In genomic region chr6:97209201-97209600, GRCm38 (mm10) we compare ENCODE assay signal across 21 mouse cellular contexts. TPM values are rescaled to one million over a fixed set of nuclear protein-coding genes. Genes with fewer than 3 reads are reported as not detected.
A peak's percentile ranks its signal among the peaks of the same experiment; 100 is the strongest.
DNase-seq lines count a peak whose midpoint lies in the region; ATAC-seq and TF ChIP-seq lines count a peak whose summit lies in the region.
"Had no signal": no experiment of that assay in that cellular context is flagged by ENCODE, and none has a peak within 500 bp of the region (broad histone marks: within the 10 kb centered on the region; RNA-seq: fewer than 3 reads in every experiment).

No protein-coding gene starts in this region.

- H3K27ac ChIP-seq in liver, embryonic 14.5 days, result no peak overlapping the region
- no peak overlapping the region for H3K27ac ChIP-seq in CH12.LX (ENCODE audit: insufficient read depth, low read depth)
- no peak overlapping the region for H3K27ac ChIP-seq in stomach, postnatal 0 days (replicated peaks)
- H3K27ac ChIP-seq: forebrain, embryonic 13.5 days; limb, embryonic 13.5 days; neural tube, embryonic 12.5 days had no signal

- H3K4me3 ChIP-seq in liver, embryonic 14.5 days (ENCODE audit: insufficient read depth in 1 of 2, low read depth in 2 of 2, low read length in 2 of 2), result no peak overlapping the region
- H3K4me3 ChIP-seq in CH12.LX (replicated peaks in 1 of 3; ENCODE audit: low read depth in 2 of 3, low read length in 2 of 3, poor library complexity in 1 of 3), result no peak overlapping the region
- no peak overlapping the region for H3K4me3 ChIP-seq in stomach, postnatal 0 days (ENCODE audit: low read depth, low read length)
- H3K4me3 ChIP-seq: embryonic facial prominence, embryonic 15.5 days; forebrain, embryonic 13.5 days; limb, embryonic 13.5 days; neural tube, embryonic 12.5 days had no signal

- no peak for ATAC-seq in liver, embryonic 14.5 days (ENCODE audit: insufficient read depth)
- ATAC-seq in stomach, postnatal 0 days (ENCODE audit: low FRiP score, low TSS enrichment), result no peak
- ATAC-seq: forebrain, embryonic 13.5 days; hindbrain, embryonic 16.5 days; liver, postnatal 0 days; midbrain, embryonic 16.5 days; Patski had no signal

- H3K79me2 ChIP-seq in CH12.LX (replicated peaks; ENCODE audit: control insufficient read depth, extremely low read depth, insufficient read depth, poor library complexity, severe bottlenecking), result peaks cover 32% of the 10 kb centered on the region

- H3K4me2 ChIP-seq in liver, embryonic 14.5 days (ENCODE audit: low read depth), result no peak overlapping the region
- peak overlapping the region; percentile 83; the same call in 1 of the 2 replicates for H3K4me2 ChIP-seq in CH12.LX (ENCODE audit: insufficient read depth, low read depth, poor library complexity, severe bottlenecking)
- no peak overlapping the region for H3K4me2 ChIP-seq in stomach, postnatal 0 days (replicated peaks; ENCODE audit: low read depth)
- H3K4me2 ChIP-seq: embryonic facial prominence, embryonic 15.5 days; forebrain, embryonic 13.5 days; limb, embryonic 13.5 days; neural tube, embryonic 12.5 days had no signal

- no peak overlapping the region for H3K9ac ChIP-seq in liver, embryonic 14.5 days (replicated peaks)
- no peak overlapping the region for H3K9ac ChIP-seq in CH12.LX (ENCODE audit: insufficient read depth, low read depth)
- H3K9ac ChIP-seq in stomach, postnatal 0 days (ENCODE audit: low read length), result no peak overlapping the region
- H3K9ac ChIP-seq: embryonic facial prominence, embryonic 15.5 days; forebrain, embryonic 13.5 days; limb, embryonic 13.5 days; liver, postnatal 0 days; neural tube, embryonic 12.5 days had no signal

- in situ Hi-C loops in CH12.LX (cut with MboI; ENCODE audit: low pct_ligation_motif_present, low pct_unique_long_range_greater_than_20kb, low sequenced_read_pairs), result loop anchor here (25.0 kb wide), 1 partner anchor 628 kb away; no protein-coding TSS in a partner anchor

- WGBS in liver, embryonic 14.5 days (ENCODE audit: insufficient replicate concordance), result 51% methylated on average over 3 of the region's 3 CpGs
- 52% methylated on average over 3 of the region's 3 CpGs for WGBS in stomach, postnatal 0 days

- no peak for DNase-seq in liver, embryonic 14.5 days (ENCODE audit: low read depth in 3 of 3, low spot score in 3 of 3)
- no peak for DNase-seq in liver
- peak; percentile 65 for DNase-seq in CH12.LX (ENCODE audit: extremely low read depth)
- DNase-seq in R1 (ENCODE audit: low read depth, low spot score), result peak; percentile 73
- no peak for DNase-seq in stomach, postnatal 0 days (ENCODE audit: low spot score)
- no peak for DNase-seq in right cerebral cortex, postnatal 10 days (ENCODE audit: low spot score in 2 of 2)
- DNase-seq in retina, postnatal 1 day, result no peak
- DNase-seq: adrenal gland, adult 2 months; cerebellum, adult 2 months; kidney, adult 8-10 months; layer of hippocampus, postnatal 36 days; liver, postnatal 0 days; thymus, adult 18-20 months had no signal

- dilution Hi-C loops in CH12.LX (cut with MboI; ENCODE audit: extremely low pct_ligation_motif_present, extremely low pct_unique_long_range_greater_than_20kb, low sequenced_read_pairs), result no loop called here

- peaks cover 32 to 42% of the 10 kb centered on the region in 2 experiments for H3K4me1 ChIP-seq in liver, embryonic 14.5 days (replicated peaks; ENCODE audit: control insufficient read depth in 2 of 2, insufficient read depth in 2 of 2, low read length in 1 of 2)
- peaks cover 9 to 59% of the 10 kb centered on the region in 2 experiments; a peak in 3 of 4 replicates for H3K4me1 ChIP-seq in CH12.LX (ENCODE audit: control insufficient read depth in 1 of 2, insufficient read depth in 2 of 2)
- H3K4me1 ChIP-seq in stomach, postnatal 0 days (replicated peaks; ENCODE audit: control insufficient read depth, insufficient read depth), result no peaks in the 10 kb centered on the region

- peak; percentile 22 for TF ChIP-seq CTCF in liver, embryonic 14.5 days (IDR thresholded peaks at IDR 0.05; ENCODE audit: low read depth)
- TF ChIP-seq CTCF in CH12.LX (conservative IDR thresholded peaks at IDR 0.05 in 1 of 2, IDR thresholded peaks at IDR 0.05 in 1 of 2; ENCODE audit: low read depth in 2 of 2, low read length in 2 of 2), result peak in 1 of 2 experiments; percentile 60; a peak in 2 of 4 replicates
- TF ChIP-seq CTCF in stomach, postnatal 0 days (IDR thresholded peaks at IDR 0.05; ENCODE audit: low read depth), result peak; percentile 19; the same call in 1 of the 2 replicates

- peak; percentile 62 for TF ChIP-seq RAD21 in CH12.LX (IDR thresholded peaks at IDR 0.05; ENCODE audit: low read depth, low read length)

- no peaks in the 10 kb centered on the region for H3K36me3 ChIP-seq in liver, embryonic 14.5 days (replicated peaks; ENCODE audit: control insufficient read depth, insufficient read depth, low read depth)
- peaks cover 0 to 9% of the 10 kb centered on the region in 2 experiments for H3K36me3 ChIP-seq in CH12.LX (replicated peaks in 1 of 2; ENCODE audit: control insufficient read depth in 1 of 2, insufficient read depth in 1 of 2, low read length in 1 of 2)
- H3K36me3 ChIP-seq in stomach, postnatal 0 days (ENCODE audit: control insufficient read depth, insufficient read depth, low read length), result no peaks in the 10 kb centered on the region
- H3K36me3 ChIP-seq: embryonic facial prominence, embryonic 15.5 days; limb, embryonic 13.5 days; neural tube, embryonic 12.5 days had no signal

- H3K9me3 ChIP-seq in liver, embryonic 14.5 days (ENCODE audit: control insufficient read depth, low read length), result no peaks in the 10 kb centered on the region
- H3K9me3 ChIP-seq in CH12.LX (replicated peaks; ENCODE audit: low read length), result no peaks in the 10 kb centered on the region
- H3K9me3 ChIP-seq in stomach, postnatal 0 days (ENCODE audit: control insufficient read depth, low read length), result no peaks in the 10 kb centered on the region
- H3K9me3 ChIP-seq: embryonic facial prominence, embryonic 15.5 days; forebrain, embryonic 13.5 days; limb, embryonic 13.5 days; neural tube, embryonic 12.5 days had no signal

- TF ChIP-seq EP300 in liver, embryonic 14.5 days (IDR thresholded peaks at IDR 0.05; ENCODE audit: low read depth), result no peak
- no peak for TF ChIP-seq EP300 in CH12.LX (IDR thresholded peaks at IDR 0.05; ENCODE audit: low read length)
- no peak for TF ChIP-seq EP300 in stomach, postnatal 0 days (optimal IDR thresholded peaks at IDR 0.05)

- no peaks in the 10 kb centered on the region for H3K27me3 ChIP-seq in liver, embryonic 14.5 days (ENCODE audit: control insufficient read depth, insufficient read depth, low read length)
- H3K27me3 ChIP-seq in CH12.LX (replicated peaks), result no peaks in the 10 kb centered on the region
- H3K27me3 ChIP-seq in stomach, postnatal 0 days (ENCODE audit: control insufficient read depth, insufficient read depth, low read length), result no peaks in the 10 kb centered on the region
- H3K27me3 ChIP-seq: embryonic facial prominence, embryonic 15.5 days; forebrain, embryonic 13.5 days; neural tube, embryonic 12.5 days; Patski had no signal

- TF ChIP-seq POLR2A in CH12.LX (IDR thresholded peaks at IDR 0.05; ENCODE audit: low read depth, low read length), result no peak

TF ChIP-seq in CH12.LX, 34 proteins besides CTCF, POLR2A, EP300 and RAD21:
- TF ChIP-seq NELFE (IDR thresholded peaks at IDR 0.05; ENCODE audit: low read depth, low read length), result no peak
- TF ChIP-seq CHD1 (IDR thresholded peaks at IDR 0.05; ENCODE audit: low read depth, low read length), result no peak
- no peak for TF ChIP-seq RCOR1 (conservative IDR thresholded peaks at IDR 0.05; ENCODE audit: low read depth, low read length)
- TF ChIP-seq HCFC1 (IDR thresholded peaks at IDR 0.05; ENCODE audit: low read depth, low read length), result no peak
- peak; percentile 89 for TF ChIP-seq MYC (IDR thresholded peaks at IDR 0.05; ENCODE audit: low read depth, low read length)
- peak; percentile 6; the same call in 1 of the 2 replicates for TF ChIP-seq SMC3 (IDR thresholded peaks at IDR 0.05; ENCODE audit: low read depth, low read length)

RNA-seq across cellular contexts. Expression of gene Arl6ip5, which starts 1.3 kb away (rescaled TPM):
- 19.4 and 25.6 TPM in 2 replicates for polyA plus RNA-seq in liver, embryonic 14.5 days (2012; rRNA removed)
- 15.8 and 17.1 TPM in 2 replicates for polyA plus RNA-seq in liver, embryonic 14.5 days (2014; fragmentation: Nextera tagmentation; extraction: Ambion mirVana)
- 43.6 and 45.3 TPM in 2 replicates for total RNA-seq in CH12.LX (2012; rRNA removed)
- 115 and 118 TPM in 2 replicates for total RNA-seq in CH12.LX (2014; rRNA removed)
- polyA plus RNA-seq in CH12.LX (2012; ENCODE audit: insufficient read length, low read depth), result 135 and 146 TPM in 2 replicates
- 69.0 and 71.2 TPM in 2 replicates for polyA plus RNA-seq in stomach, postnatal 0 days (2015; fragmentation: Nextera tagmentation; extraction: Ambion mirVana)

RNA-seq across cellular contexts. Expression of gene Uba3, which starts 3.8 kb away (rescaled TPM):
- 15.2 and 22.3 TPM in 2 replicates for polyA plus RNA-seq in liver, embryonic 14.5 days (2012; rRNA removed)
- polyA plus RNA-seq in liver, embryonic 14.5 days (2014; fragmentation: Nextera tagmentation; extraction: Ambion mirVana), result 24.9 and 25.5 TPM in 2 replicates
- total RNA-seq in CH12.LX (2012; rRNA removed) (47.3 and 52.7 TPM in 2 replicates), CH12.LX (2014; rRNA removed) (106 and 120 TPM in 2 replicates)
- polyA plus RNA-seq in CH12.LX (2012; ENCODE audit: insufficient read length, low read depth), result 55.6 and 69.5 TPM in 2 replicates
- 33.3 and 33.7 TPM in 2 replicates for polyA plus RNA-seq in stomach, postnatal 0 days (2015; fragmentation: Nextera tagmentation; extraction: Ambion mirVana)

RNA-seq across cellular contexts. Expression of gene Tmf1, which starts 30.3 kb away (rescaled TPM):
- polyA plus RNA-seq in liver, embryonic 14.5 days (2012; rRNA removed), result 0.64 and 1.4 TPM in 2 replicates
- polyA plus RNA-seq in liver, embryonic 14.5 days (2014; fragmentation: Nextera tagmentation; extraction: Ambion mirVana), result 12.3 and 13.3 TPM in 2 replicates
- total RNA-seq in CH12.LX (2012; rRNA removed), result 22.3 and 23.5 TPM in 2 replicates
- 12.7 and 13.7 TPM in 2 replicates for total RNA-seq in CH12.LX (2014; rRNA removed)
- polyA plus RNA-seq in CH12.LX (2012; ENCODE audit: insufficient read length, low read depth), result 25.1 and 26.4 TPM in 2 replicates
- 27.4 and 34.3 TPM in 2 replicates for polyA plus RNA-seq in stomach, postnatal 0 days (2015; fragmentation: Nextera tagmentation; extraction: Ambion mirVana)

RNA-seq across cellular contexts. Expression of gene Lmod3, which starts 43.4 kb away (rescaled TPM):
- polyA plus RNA-seq in liver, embryonic 14.5 days (2012; rRNA removed), result not detected in 2 replicates
- not detected in 2 replicates for polyA plus RNA-seq in liver, embryonic 14.5 days (2014; fragmentation: Nextera tagmentation; extraction: Ambion mirVana)
- total RNA-seq in CH12.LX (2012; rRNA removed), result not detected in 2 replicates
- total RNA-seq in CH12.LX (2014; rRNA removed), result not detected in 2 replicates
- polyA plus RNA-seq in CH12.LX (2012; ENCODE audit: insufficient read length, low read depth), result not detected in 2 replicates
- polyA plus RNA-seq in stomach, postnatal 0 days (2015; fragmentation: Nextera tagmentation; extraction: Ambion mirVana), result 0.16 and 0.27 TPM in 2 replicates
- total RNA-seq: adrenal gland, adult 2 months; layer of hippocampus, postnatal 36 days; megakaryocyte, adult 5-6 weeks had no signal
- polyA plus RNA-seq: adrenal gland, adult 2 months; forebrain, embryonic 13.5 days; hindbrain, embryonic 16.5 days; midbrain, embryonic 16.5 days; Patski had no signal

Comparison
In these comparisons a context has a peak if more than half of its experiments do, and no peak if none do; other contexts are left out.
1. DNase-seq: peak in CH12.LX (single experiment) and R1 (single experiment); none in liver, embryonic 14.5 days (0 of 3), liver (single experiment), stomach, postnatal 0 days (single experiment), right cerebral cortex, postnatal 10 days (0 of 2) and retina, postnatal 1 day (single experiment).